Mouse (Mus musculus): ENCODE results near the gene Comt. TPM values are rescaled to one million over a fixed set of nuclear protein-coding genes. Genes with fewer than 3 reads are reported as not detected.

The Comt gene
- polyA plus RNA-seq, 1 experiment from 2014 or later, result 89.0 TPM

DNA sequence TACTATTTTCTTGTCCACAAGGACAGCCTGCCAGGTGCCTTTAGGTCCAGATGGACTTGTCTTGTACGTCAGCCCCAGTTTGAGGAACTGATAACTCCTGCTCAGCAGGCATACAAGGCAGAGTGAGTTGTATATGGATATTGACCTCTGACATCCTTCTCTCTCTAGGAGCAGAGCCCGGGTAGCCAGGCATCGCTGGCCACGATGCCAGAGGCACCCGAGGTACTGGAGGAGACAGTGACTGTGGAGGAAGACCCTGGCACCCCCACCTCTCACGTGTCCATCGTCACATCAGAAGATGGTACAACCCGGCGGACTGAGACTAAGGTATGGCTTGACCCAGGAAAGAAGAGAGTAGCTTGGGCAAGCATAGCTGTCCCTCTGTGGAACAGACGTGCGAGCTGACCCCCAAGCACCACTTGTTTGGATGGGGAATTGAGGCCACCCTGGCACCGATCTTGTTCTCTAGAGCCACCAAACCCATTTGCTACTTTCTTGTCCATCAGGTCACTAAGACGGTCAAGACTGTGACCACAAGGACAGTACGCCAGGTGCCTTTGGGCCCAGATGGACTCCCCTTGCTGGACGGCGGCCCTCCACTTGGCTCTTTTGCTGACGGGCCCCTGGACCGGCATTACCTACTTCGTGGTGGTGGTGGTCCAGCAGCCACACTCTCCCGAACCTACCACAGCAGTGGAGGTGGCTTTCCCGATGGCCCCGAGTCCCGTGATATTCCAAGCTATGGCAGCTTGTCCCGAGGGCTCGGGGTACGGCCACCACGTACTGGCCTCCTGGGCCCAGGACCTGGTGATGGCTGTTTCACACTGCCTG is 29.6 kb downstream of the Comt start:
- peaks cover 45% of the 10 kb centered on the region for H3K36me3 ChIP-seq (ENCODE audit: control insufficient read depth, insufficient read depth, low read length)
- H3K4me2 ChIP-seq (replicated peaks; ENCODE audit: low read depth, low read length), result no peak overlapping the region
- no peaks in the 10 kb centered on the region for H3K9me3 ChIP-seq (ENCODE audit: control insufficient read depth, low read length)
- H3K4me1 ChIP-seq (ENCODE audit: control insufficient read depth, insufficient read depth, low read length), result peaks cover 35% of the 10 kb centered on the region
- no peak overlapping the region for H3K4me3 ChIP-seq (ENCODE audit: low read length)
- H3K9ac ChIP-seq (ENCODE audit: low read depth, low read length), result no peak overlapping the region
- ATAC-seq (ENCODE audit: low FRiP score, low TSS enrichment), result no peak
- WGBS, result 96% methylated on average over 27 of the region's 27 CpGs
- H3K27me3 ChIP-seq (ENCODE audit: control insufficient read depth, insufficient read depth, low read length), result no peaks in the 10 kb centered on the region
- H3K27ac ChIP-seq (ENCODE audit: low read depth, low read length), result no peak overlapping the region

GRCm38 (mm10) chr16:18396201-18396600 is 30.5 kb downstream of the Comt start:
- Histone ChIP-seq H3K27ac (ENCODE audit: low read depth, low read length) (peak overlapping the region; percentile 10), H3K4me3 (ENCODE audit: low read length) (no peak overlapping the region), H3K9ac (ENCODE audit: low read depth, low read length) (no peak overlapping the region), H3K4me1 (ENCODE audit: control insufficient read depth, insufficient read depth, low read length) (peaks cover 35% of the 10 kb centered on the region), H3K4me2 (replicated peaks; ENCODE audit: low read depth, low read length) (no peak overlapping the region), H3K9me3 (ENCODE audit: control insufficient read depth, low read length) (no peaks in the 10 kb centered on the region), H3K36me3 (ENCODE audit: control insufficient read depth, insufficient read depth, low read length) (peaks cover 38% of the 10 kb centered on the region), H3K27me3 (ENCODE audit: control insufficient read depth, insufficient read depth, low read length) (no peaks in the 10 kb centered on the region)
- no peak for ATAC-seq (ENCODE audit: low FRiP score, low TSS enrichment)
- WGBS, result 74% methylated on average over 2 of the region's 2 CpGs

GRCm38 (mm10) chr16:18395620-18396036 is 31.0 kb downstream of the Comt start:
- no peak for ATAC-seq (ENCODE audit: low FRiP score, low TSS enrichment)
- Histone ChIP-seq H3K9me3 (ENCODE audit: control insufficient read depth, low read length) (no peaks in the 10 kb centered on the region), H3K36me3 (ENCODE audit: control insufficient read depth, insufficient read depth, low read length) (peaks cover 34% of the 10 kb centered on the region), H3K4me1 (ENCODE audit: control insufficient read depth, insufficient read depth, low read length) (peaks cover 32% of the 10 kb centered on the region), H3K27me3 (ENCODE audit: control insufficient read depth, insufficient read depth, low read length) (no peaks in the 10 kb centered on the region), H3K4me2 (replicated peaks; ENCODE audit: low read depth, low read length) (no peak overlapping the region), H3K27ac (ENCODE audit: low read depth, low read length) (peak overlapping the region; percentile 10), H3K9ac (ENCODE audit: low read depth, low read length) (no peak overlapping the region), H3K4me3 (ENCODE audit: low read length) (no peak overlapping the region)
- 45% methylated on average over 6 of the region's 7 CpGs for WGBS

GRCm38 (mm10) chr16:18394777-18395619 is 31.7 kb downstream of the Comt start:
- Histone ChIP-seq H3K36me3 (ENCODE audit: control insufficient read depth, insufficient read depth, low read length) (peaks cover 31% of the 10 kb centered on the region), H3K27ac (ENCODE audit: low read depth, low read length) (0 out of 2 replicates have a peak overlapping the region, but pooled peaks have one; percentile 6), H3K4me2 (replicated peaks; ENCODE audit: low read depth, low read length) (no peak overlapping the region), H3K27me3 (ENCODE audit: control insufficient read depth, insufficient read depth, low read length) (no peaks in the 10 kb centered on the region), H3K9ac (ENCODE audit: low read depth, low read length) (no peak overlapping the region), H3K4me3 (ENCODE audit: low read length) (no peak overlapping the region), H3K4me1 (ENCODE audit: control insufficient read depth, insufficient read depth, low read length) (peaks cover 28% of the 10 kb centered on the region; the same call in 1 of the 2 replicates), H3K9me3 (ENCODE audit: control insufficient read depth, low read length) (no peaks in the 10 kb centered on the region)
- WGBS, result 23% methylated on average over 11 of the region's 11 CpGs
- ATAC-seq (ENCODE audit: low FRiP score, low TSS enrichment), result no peak

GRCm38 (mm10) chr16:18394056-18394455 is 32.6 kb downstream of the Comt start:
- no peak overlapping the region for H3K4me3 ChIP-seq (ENCODE audit: low read length)
- WGBS, result 86% methylated on average over 3 of the region's 3 CpGs

GRCm38 (mm10) chr16:18393595-18393994 is 33.1 kb downstream of the Comt start:
- Histone ChIP-seq H3K9me3 (ENCODE audit: control insufficient read depth, low read length) (no peaks in the 10 kb centered on the region), H3K27me3 (ENCODE audit: control insufficient read depth, insufficient read depth, low read length) (no peaks in the 10 kb centered on the region), H3K9ac (ENCODE audit: low read depth, low read length) (peak overlapping the region; percentile 84; the same call in 1 of the 2 replicates), H3K27ac (ENCODE audit: low read depth, low read length) (no peak overlapping the region), H3K4me1 (ENCODE audit: control insufficient read depth, insufficient read depth, low read length) (peaks cover 38% of the 10 kb centered on the region; the same call in 1 of the 2 replicates), H3K4me3 (ENCODE audit: low read length) (peak overlapping the region; percentile 67), H3K4me2 (replicated peaks; ENCODE audit: low read depth, low read length) (peak overlapping the region; percentile 98), H3K36me3 (ENCODE audit: control insufficient read depth, insufficient read depth, low read length) (peaks cover 17% of the 10 kb centered on the region)
- no peak for ATAC-seq (ENCODE audit: low FRiP score, low TSS enrichment)
- 57% methylated on average over 5 of the region's 5 CpGs for WGBS

More at GRCm38 (mm10) chr16:18394056-18394455, 32.6 kb downstream of the Comt start:
- Histone ChIP-seq H3K27ac (ENCODE audit: low read depth, low read length) (no peak overlapping the region), H3K36me3 (ENCODE audit: control insufficient read depth, insufficient read depth, low read length) (peaks cover 21% of the 10 kb centered on the region), H3K9me3 (ENCODE audit: control insufficient read depth, low read length) (no peaks in the 10 kb centered on the region), H3K9ac (ENCODE audit: low read depth, low read length) (no peak overlapping the region), H3K27me3 (ENCODE audit: control insufficient read depth, insufficient read depth, low read length) (no peaks in the 10 kb centered on the region), H3K4me2 (replicated peaks; ENCODE audit: low read depth, low read length) (peak overlapping the region; percentile 98; the same call in 1 of the 2 replicates), H3K4me1 (ENCODE audit: control insufficient read depth, insufficient read depth, low read length) (peaks cover 34% of the 10 kb centered on the region; the same call in 1 of the 2 replicates)
- no peak for ATAC-seq (ENCODE audit: low FRiP score, low TSS enrichment)

DNA sequence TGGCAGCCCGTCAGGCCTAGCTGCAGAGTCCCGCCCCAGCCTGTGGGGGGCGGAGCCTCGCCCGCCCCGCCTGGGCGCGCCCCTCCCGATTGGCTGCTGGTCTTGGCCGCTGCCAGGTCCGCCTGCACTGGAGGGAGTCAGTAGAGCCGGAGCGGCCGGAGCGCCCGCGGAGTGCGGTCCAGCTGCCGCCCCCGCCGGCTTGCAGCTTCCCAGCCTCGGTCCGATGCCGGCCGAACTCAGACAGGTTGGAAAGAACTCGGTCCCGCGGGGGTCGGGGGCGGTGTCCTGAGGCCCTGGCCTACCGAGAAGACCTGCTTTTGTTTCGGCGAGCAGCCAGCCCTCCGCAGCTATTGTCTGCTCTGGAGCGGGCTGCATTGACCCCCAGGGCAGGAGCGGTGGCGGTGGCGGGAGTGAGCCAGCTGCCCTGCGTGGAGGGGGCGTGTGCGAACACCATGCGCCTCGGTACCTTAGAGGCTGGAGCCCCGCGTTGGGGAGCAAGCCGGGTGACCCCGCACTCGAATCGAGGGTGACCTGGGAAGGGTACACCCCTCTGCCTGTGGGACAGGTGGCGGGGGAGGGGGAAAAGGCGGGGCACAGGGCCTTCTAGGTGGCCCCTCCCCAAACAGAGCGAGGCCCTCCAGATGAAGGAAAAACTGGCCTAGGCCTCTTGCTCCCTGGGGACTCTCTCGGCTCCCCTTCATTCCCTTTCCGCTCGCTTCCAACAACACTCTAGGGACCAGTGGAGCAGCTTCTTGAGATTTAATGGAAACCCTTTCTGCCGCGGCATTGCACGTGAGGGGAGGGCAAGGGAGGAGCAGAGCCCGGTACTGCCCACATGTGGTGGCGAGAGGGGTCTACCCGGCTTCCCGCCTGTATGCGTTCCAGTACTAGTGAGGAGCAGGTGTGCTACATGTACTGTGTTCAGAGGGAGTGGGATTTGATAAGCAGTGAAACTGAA is 33.9 kb downstream of the Comt start:
- Histone ChIP-seq H3K36me3 (ENCODE audit: control insufficient read depth, insufficient read depth, low read length) (peaks cover 8% of the 10 kb centered on the region), H3K9ac (ENCODE audit: low read depth, low read length) (peak overlapping the region; percentile 84), H3K27me3 (ENCODE audit: control insufficient read depth, insufficient read depth, low read length) (no peaks in the 10 kb centered on the region), H3K9me3 (ENCODE audit: control insufficient read depth, low read length) (no peaks in the 10 kb centered on the region), H3K4me2 (replicated peaks; ENCODE audit: low read depth, low read length) (peak overlapping the region; percentile 98), H3K27ac (ENCODE audit: low read depth, low read length) (peak overlapping the region; percentile 77), H3K4me3 (ENCODE audit: low read length) (peak overlapping the region; percentile 67), H3K4me1 (ENCODE audit: control insufficient read depth, insufficient read depth, low read length) (peaks cover 47% of the 10 kb centered on the region)
- WGBS, result under 1% methylated on average over 51 of the region's 63 CpGs
- ATAC-seq (ENCODE audit: low FRiP score, low TSS enrichment), result peak; percentile 87

- H3K4me2 ChIP-seq (replicated peaks; ENCODE audit: low read depth, low read length), result no peak overlapping the region
- H3K27ac ChIP-seq (ENCODE audit: low read depth, low read length), result no peak overlapping the region
- 90% methylated on average over 3 of the region's 3 CpGs for WGBS
- peaks cover 53% of the 10 kb centered on the region for H3K4me1 ChIP-seq (ENCODE audit: control insufficient read depth, insufficient read depth, low read length)
- no peaks in the 10 kb centered on the region for H3K27me3 ChIP-seq (ENCODE audit: control insufficient read depth, insufficient read depth, low read length)
- ATAC-seq (ENCODE audit: low FRiP score, low TSS enrichment), result no peak
- no peaks in the 10 kb centered on the region for H3K36me3 ChIP-seq (ENCODE audit: control insufficient read depth, insufficient read depth, low read length)
- H3K9ac ChIP-seq (ENCODE audit: low read depth, low read length), result no peak overlapping the region
- H3K4me3 ChIP-seq (ENCODE audit: low read length), result no peak overlapping the region
- H3K9me3 ChIP-seq (ENCODE audit: control insufficient read depth, low read length), result no peaks in the 10 kb centered on the region
Observed at GRCm38 (mm10) chr16:18391728-18392127, 34.9 kb downstream of the Comt start.

Measured in kidney, embryonic 14.5 days (tissue).